Mouse (Mus musculus) ES-E14 (cell line): ENCODE results near the gene Cfap157.

Experiments used
- CHD2 ChIP-seq: IDR thresholded peaks from 2 replicates; pipeline ENCODE4 v1.6.1; 2014; ENCODE audit warnings: mild to moderate bottlenecking, low read depth, low read length, inconsistent platforms
- HCFC1 ChIP-seq: IDR thresholded peaks from 2 replicates; pipeline ENCODE4 v1.6.1; 2012; ENCODE audit warnings: low read length, inconsistent platforms, borderline replicate concordance; ENCODE audit not compliant: insufficient read depth
- ZC3H11A ChIP-seq: IDR thresholded peaks from 2 replicates; pipeline ENCODE4 v1.6.1; 2012; ENCODE audit warnings: low read depth, mild to moderate bottlenecking, inconsistent platforms, low read length, borderline replicate concordance

GRCm38 (mm10) chr2:32798251-32798962, 14.2 kb upstream of the Cfap157 start:
- no peak for TF ChIP-seq ZC3H11A
- no peak for TF ChIP-seq CHD2
- no peak for TF ChIP-seq HCFC1
